Mouse (Mus musculus) myocyte (in vitro differentiated cells): ENCODE measurements at regions not wholly inside any gene's neighbourhood (a gene's known extent, or its start where the extent isn't known, plus 50 kb on each side); places are given as distances from the start of the nearest gene placed in this dataset.

Experiments used
- POLR2A ChIP-seq: IDR thresholded peaks from one replicate; pipeline ENCODE4 v1.6.1; 2011; ENCODE audit warnings: low read depth, mild to moderate bottlenecking, control low read depth, moderate library complexity; ENCODE audit not compliant: insufficient read length
- POLR2AphosphoS2 ChIP-seq: IDR thresholded peaks from one replicate; pipeline ENCODE4 v1.6.1; 2011; ENCODE audit warnings: low read depth, control low read depth; ENCODE audit not compliant: insufficient read length
- TCF3 ChIP-seq: IDR thresholded peaks from one replicate; pipeline ENCODE4 v1.6.1; 2011; ENCODE audit warnings: low read depth, control low read depth; ENCODE audit not compliant: insufficient read length

DNA sequence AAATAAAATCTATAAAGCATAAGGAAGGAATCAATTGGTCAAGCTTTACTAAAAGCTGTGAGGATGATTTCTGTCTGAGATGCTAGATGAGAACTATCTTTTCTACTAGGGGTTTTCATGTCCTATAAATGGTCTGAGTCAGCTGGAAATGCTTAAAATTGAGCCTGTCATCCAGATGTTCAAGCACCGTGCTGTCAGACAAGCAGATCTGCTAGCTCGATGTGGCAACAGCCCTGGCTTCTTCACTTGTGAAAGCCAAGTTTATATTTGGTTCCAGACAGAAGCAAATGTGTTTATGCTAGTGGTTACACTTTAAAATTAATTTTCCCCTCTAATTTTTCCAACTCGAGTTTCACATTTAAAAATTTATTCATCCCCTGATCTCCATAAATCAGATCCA, 311.7 kb downstream of the Actr3 start:
- TF ChIP-seq POLR2A (no peak), POLR2AphosphoS2 (no peak), TCF3 (no peak)
